Mouse (Mus musculus) adrenal gland, postnatal 36 days (tissue): ENCODE data around the gene Iqcf1. TPM values are rescaled to one million over a fixed set of nuclear protein-coding genes. Genes with fewer than 3 reads are reported as not detected.
"Not testable (repeated sequence)": the region's sequence is repeated elsewhere in the genome, so short reads cannot be mapped to it uniquely, and the experiment has no call there.

Experiments
- DNase-seq, 2 experiments: peaks; one replicate each; pipeline ENCODE4 v3.0.0; 2021; ENCODE audit warnings: mixed read lengths in 1 of 2
- total RNA-seq, 2 experiments: library from RNA; stranded (reverse); gene quantifications; 2 replicates each; pipeline ENCODE4 v1.2.3; 2021

Gene Iqcf1
- total RNA-seq, 2 experiments from 2014 or later: not detected

GRCm38 (mm10) chr9:106482578-106483115, 17.1 kb upstream of the Iqcf1 start:
- no peak for DNase-seq

DNA sequence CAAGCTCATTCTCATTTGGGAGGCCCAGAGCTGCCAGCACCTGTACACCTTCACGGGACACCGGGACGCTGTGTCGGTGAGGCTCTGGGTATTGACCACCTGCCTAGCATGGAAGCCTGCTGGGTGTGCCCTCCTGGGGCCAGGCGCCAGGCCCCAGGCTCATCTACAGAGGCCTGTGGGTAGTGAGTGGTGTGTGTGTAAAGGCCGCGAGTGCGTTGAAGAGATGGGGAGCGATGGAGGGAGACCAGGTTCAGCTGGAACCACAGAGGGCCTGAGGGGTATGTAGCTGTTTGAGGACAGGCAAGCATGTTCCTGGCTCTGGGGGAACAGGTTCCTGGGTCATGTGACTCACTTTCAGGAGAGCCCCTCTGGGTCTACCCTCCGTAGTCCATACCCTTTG, 16.6 kb upstream of the Iqcf1 start:
- DNase-seq: no peak

DNA sequence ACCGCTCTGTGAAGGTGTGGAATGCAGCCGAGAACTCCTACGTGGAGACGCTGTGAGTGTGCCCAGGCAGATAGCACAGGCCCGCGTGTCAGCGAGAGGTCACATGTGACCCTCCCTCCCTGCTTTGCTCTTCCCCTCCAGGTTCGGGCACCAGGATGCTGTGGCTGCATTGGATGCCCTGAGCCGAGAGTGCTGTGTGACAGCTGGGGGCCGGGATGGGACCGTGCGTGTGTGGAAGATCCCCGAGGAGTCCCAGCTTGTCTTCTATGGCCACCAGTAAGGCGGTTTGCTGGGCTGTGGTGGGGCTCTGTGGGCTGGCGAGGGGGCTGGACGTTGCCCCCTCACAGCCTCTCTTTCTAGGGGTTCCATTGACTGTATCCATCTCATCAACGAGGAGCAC, 16.2 kb upstream of the Iqcf1 start:
- DNase-seq: no peak

GRCm38 (mm10) chr9:106485076-106485475, 14.7 kb upstream of the Iqcf1 start:
- DNase-seq: no peak

- not testable (repeated sequence) for DNase-seq
These were observed 12.2 kb upstream of the Iqcf1 start for GRCm38 (mm10) chr9:106487602-106488001.

DNA sequence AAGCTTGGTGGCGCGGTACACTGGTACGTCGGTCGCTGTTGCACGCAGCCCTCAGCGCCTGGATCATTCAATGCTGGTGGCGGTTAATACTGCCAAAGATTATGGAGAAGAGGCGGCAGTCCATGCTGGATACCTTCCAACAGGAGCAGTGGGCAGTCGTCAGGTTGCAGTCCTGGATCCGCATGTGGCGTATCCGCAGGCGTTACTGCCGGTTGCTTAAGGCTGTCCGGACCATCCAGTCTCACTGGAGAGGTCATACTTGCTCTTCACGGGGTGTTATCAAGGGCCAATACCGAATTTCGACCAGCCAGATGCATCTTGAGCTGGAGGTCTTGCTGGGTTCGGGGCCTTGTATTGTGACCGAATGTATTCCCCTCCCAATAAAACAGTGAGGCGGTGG, 2.1 kb downstream of the Iqcf1 start:
- DNase-seq: no peak

DNA sequence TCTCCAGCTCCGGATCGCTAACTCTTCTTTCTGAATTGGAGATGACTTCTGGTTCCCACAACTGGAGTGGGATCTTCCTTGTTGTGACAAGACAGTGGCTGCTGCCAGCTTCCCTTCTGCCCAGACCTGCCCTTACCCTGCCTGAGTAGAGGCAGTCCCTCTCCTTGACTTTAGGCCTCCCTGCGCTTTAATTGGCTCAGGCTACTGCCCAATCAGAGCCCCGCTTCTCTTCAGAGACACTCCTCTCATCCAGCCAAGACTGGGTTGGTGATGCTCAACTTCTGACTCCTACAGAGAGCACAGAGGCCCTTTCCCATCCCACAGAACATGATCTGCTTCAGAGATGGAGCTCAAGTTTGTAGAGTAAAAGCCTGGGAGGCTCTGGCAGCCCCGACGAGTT, 4.5 kb downstream of the Iqcf1 start:
- no peak for DNase-seq

DNA sequence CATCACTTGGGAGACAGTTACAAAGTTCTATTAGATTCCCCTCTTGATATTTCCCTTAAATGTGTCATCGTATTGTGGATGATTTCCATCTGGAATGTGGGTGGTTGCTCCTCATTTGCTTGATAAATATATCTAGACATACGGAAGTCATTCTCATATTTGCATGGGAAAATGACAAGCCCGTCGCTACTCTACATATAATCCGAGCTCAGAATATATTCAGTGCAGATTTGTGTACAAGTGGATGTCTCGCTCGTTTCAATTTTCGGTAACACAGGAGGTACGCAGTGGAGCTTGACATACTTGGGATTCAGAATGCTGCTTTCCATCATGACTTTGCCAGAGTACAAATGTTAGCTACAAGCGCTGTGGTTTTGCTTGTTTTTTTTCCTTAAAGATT, 9.6 kb downstream of the Iqcf1 start:
- no peak for DNase-seq

DNA sequence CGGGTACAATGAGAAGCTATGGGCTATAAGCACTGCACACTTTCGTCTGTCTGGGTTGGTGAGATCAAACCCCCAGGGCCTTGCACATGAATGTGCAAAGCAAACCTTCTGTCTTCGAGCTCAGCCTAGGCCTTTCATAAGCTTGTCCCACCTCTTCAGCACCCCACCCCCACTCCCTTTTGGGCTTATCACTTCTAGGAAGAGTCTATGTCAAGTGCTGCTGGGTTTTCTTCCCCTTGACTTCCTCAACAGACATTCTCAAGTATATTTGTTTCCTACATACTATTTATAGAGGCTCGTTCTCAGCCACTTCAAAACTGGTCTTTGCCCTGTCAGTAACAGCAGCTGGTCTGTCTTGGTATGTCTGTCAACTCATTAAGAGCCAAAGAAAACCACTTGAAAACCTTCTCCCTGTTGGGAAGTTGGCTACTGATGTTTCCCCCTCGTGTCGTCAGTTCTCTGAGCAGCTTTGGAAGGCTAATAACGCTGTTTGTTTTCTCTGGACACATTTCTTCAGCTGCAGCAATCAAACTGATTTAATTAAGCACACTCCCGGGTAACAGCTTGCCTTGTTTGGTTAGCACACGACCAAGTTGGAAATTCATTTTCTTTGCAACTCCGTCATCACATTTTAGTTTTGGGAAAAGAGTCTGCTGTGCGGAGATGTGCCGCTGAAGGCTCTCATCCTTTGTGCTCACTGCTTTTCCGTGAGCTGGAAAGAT, 13.1 kb downstream of the Iqcf1 start:
- no peak for DNase-seq

GRCm38 (mm10) chr9:106513566-106513965, 13.8 kb downstream of the Iqcf1 start:
- DNase-seq: no peak

GRCm38 (mm10) chr9:106514273-106514672, 14.5 kb downstream of the Iqcf1 start, which contains the start of gene Iqcf5:
Gene Iqcf5, plus strand, starts transcription at chr9:106514573.
- DNase-seq: no peak

GRCm38 (mm10) chr9:106519433-106519832, 19.7 kb downstream of the Iqcf1 start:
- no peak for DNase-seq

- no peak for DNase-seq
These were observed 20.1 kb downstream of the Iqcf1 start for GRCm38 (mm10) chr9:106519909-106520308.

DNA sequence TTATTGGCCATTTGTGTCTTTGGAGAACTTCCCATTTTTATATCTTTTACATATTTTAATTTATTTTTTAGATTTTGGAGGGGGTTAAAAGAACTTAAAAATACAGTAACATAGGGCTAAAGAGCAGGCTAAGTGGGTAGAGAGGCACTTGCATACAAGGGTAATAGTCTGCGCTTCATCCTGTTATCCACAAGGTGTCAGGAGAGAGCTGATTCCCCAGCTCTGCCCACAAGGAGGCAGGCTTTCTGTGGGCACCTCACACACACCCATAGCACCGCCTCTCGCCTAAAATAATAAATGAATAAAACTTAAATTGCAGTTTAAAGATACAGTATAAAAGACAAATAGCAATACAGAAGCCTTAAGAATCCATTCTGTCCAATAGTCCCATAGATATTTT, 32.1 kb downstream of the Iqcf1 start:
- peak in 1 of 2 experiments; percentile 31 for DNase-seq

DNA sequence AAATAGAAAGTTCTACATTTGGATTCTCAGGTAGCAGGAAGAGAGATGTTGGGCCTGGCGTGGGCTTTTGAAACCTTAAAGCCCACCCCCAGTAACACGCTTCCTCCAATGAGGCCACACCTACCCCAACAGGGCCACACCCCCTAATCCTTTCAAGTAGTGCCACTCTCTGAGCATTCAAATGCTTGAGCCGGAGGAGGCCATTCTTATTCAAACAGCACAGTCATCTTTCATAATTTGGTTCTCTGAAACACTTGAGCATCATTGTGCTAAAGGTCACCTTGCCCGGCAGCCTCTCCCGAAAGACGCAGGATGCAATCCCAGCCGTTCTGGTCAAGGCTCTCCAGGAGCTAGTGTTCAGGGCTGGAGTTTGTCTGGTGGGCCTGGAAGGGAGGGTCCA, 34.5 kb downstream of the Iqcf1 start:
- no peak for DNase-seq

DNA sequence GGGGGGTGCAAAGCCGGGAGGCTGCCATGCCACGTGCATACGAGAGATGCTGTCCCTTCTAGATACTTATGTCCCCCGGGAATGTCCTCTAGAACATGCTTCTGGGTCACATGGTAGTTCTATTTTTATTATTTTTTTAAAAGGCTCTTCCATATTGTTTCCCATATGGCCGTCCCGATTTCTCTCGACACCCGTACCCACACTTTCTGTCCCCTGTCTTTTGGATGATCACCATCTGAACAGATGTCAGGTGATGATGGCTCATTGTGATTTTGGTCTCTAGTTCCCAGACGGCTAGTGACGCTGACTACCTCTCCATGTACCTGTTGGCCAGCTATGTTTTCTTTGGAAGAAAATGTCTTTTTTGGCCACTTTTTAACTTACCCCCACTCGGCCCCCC, 35.2 kb downstream of the Iqcf1 start:
- no peak for DNase-seq

Other genes starting within 250 kb of the Iqcf1 start
- 1 to 10 TPM; 3.6 to 5.6 TPM for gene Poc1a, start 218.9 kb upstream of the Iqcf1 start, total RNA-seq
- gene Dusp7, start 131.3 kb upstream of the Iqcf1 start, total RNA-seq: 10 to 100 TPM; 16.4 to 24.1 TPM
- 100 to 1,000 TPM; 403 to 411 TPM for gene Rpl29, start 70.5 kb upstream of the Iqcf1 start, total RNA-seq
- gene Acy1, start 61.6 kb upstream of the Iqcf1 start, total RNA-seq: 10 to 100 TPM; 11.7 to 14.8 TPM
- gene Abhd14b, start 52.5 kb upstream of the Iqcf1 start, total RNA-seq: 10 to 100 TPM; 25.2 to 45.0 TPM
- gene Abhd14a, start 52.3 kb upstream of the Iqcf1 start, total RNA-seq: 10 to 100 TPM; 18.9 to 20.2 TPM
- 10 to 100 TPM; 20.2 to 27.7 TPM for gene Pcbp4, start 46.7 kb upstream of the Iqcf1 start, total RNA-seq
- under 1 TPM in 1 of 2 experiments, not detected in 1; 0.13 TPM for gene Gpr62, start 34.0 kb upstream of the Iqcf1 start, total RNA-seq
- 10 to 100 TPM; 28.0 to 37.2 TPM for gene Rrp9, start 24.0 kb upstream of the Iqcf1 start, total RNA-seq
- gene Parp3, start 23.0 kb upstream of the Iqcf1 start, total RNA-seq: 10 to 100 TPM; 37.8 to 55.4 TPM
- gene Iqcf5, start 14.6 kb downstream of the Iqcf1 start, total RNA-seq: not detected
- not detected for gene Iqcf3, start 61.7 kb downstream of the Iqcf1 start, total RNA-seq
- not detected for gene Iqcf4, start 71.0 kb downstream of the Iqcf1 start, total RNA-seq
- gene Iqcf6, start 126.6 kb downstream of the Iqcf1 start, total RNA-seq: not detected
- gene Grm2, start 156.1 kb downstream of the Iqcf1 start, total RNA-seq: not detected
- gene Tex264, start 186.0 kb downstream of the Iqcf1 start, total RNA-seq: 100 to 1,000 TPM; 109 to 149 TPM